Mouse (Mus musculus): ENCODE measurements around the gene Prpf6.

Prpf6 gene

GRCm38 (mm10) chr2:181689466-181690160, 97.9 kb downstream of the Prpf6 start:
- no peak for DNase-seq

GRCm38 (mm10) chr2:181691083-181691482, 99.4 kb downstream of the Prpf6 start:
- DNase-seq, result no peak

GRCm38 (mm10) chr2:181691571-181691970, 99.9 kb downstream of the Prpf6 start:
- no peak for DNase-seq

GRCm38 (mm10) chr2:181692304-181692703, 100.6 kb downstream of the Prpf6 start:
- DNase-seq, result no peak

GRCm38 (mm10) chr2:181693339-181694280, 101.9 kb downstream of the Prpf6 start, which contains the start of gene Rgs19:
Rgs19 (minus strand) TSS chr2:181693977.
- peak; percentile 87 to 91 for DNase-seq

- no peak for DNase-seq
Observed at GRCm38 (mm10) chr2:181694581-181694980, 102.9 kb downstream of the Prpf6 start.

- DNase-seq, result no peak
Observed at GRCm38 (mm10) chr2:181695776-181696175, 104.1 kb downstream of the Prpf6 start.

GRCm38 (mm10) chr2:181696801-181697420, 105.2 kb downstream of the Prpf6 start:
- no peak for DNase-seq

GRCm38 (mm10) chr2:181698241-181698640, 106.6 kb downstream of the Prpf6 start, which contains the start of gene Lkaaear1:
Lkaaear1 (minus strand) TSS chr2:181698442.
- no peak for DNase-seq

Measured in lung, adult 18-20 months (tissue).